Mouse (Mus musculus) thymus, adult 2 months (tissue): ENCODE results near the gene Soga3. TPM values are rescaled to one million over a fixed set of nuclear protein-coding genes. Genes with fewer than 3 reads are reported as not detected.

Experiments used
- DNase-seq: peaks from one replicate; pipeline ENCODE4 v3.0.0; 2021
- H3K27ac ChIP-seq: fragments of 200-500 bp; 2 replicates; pipeline ENCODE4 v1.5.1; 2012; ENCODE audit warnings: low read length, control low read depth; ENCODE audit not compliant: control insufficient read depth, insufficient read depth
- H3K27me3 ChIP-seq: fragments of 200-500 bp; 2 replicates; pipeline ENCODE4 v1.6.1; 2012; ENCODE audit warnings: mild to moderate bottlenecking, low read length, moderate library complexity, mixed read lengths; ENCODE audit not compliant: control insufficient read depth, insufficient read depth
- H3K36me3 ChIP-seq: fragments of 200-500 bp; 2 replicates; pipeline ENCODE4 v1.6.1; 2012; ENCODE audit warnings: mild to moderate bottlenecking, low read length, moderate library complexity; ENCODE audit not compliant: control insufficient read depth, insufficient read depth
- H3K4me1 ChIP-seq: fragments of 200-500 bp; replicated peaks from 2 replicates; pipeline ENCODE4 v1.6.1; 2012; ENCODE audit warnings: low read length; ENCODE audit not compliant: control insufficient read depth, insufficient read depth
- H3K4me3 ChIP-seq: fragments of 200-500 bp; 2 replicates; pipeline ENCODE4 v1.5.1; 2012; ENCODE audit warnings: mild to moderate bottlenecking, low read length, control low read depth, moderate library complexity; ENCODE audit not compliant: control insufficient read depth, insufficient read depth
- CTCF ChIP-seq: fragments of 200-500 bp; IDR thresholded peaks from 2 replicates; pipeline ENCODE4 v1.5.1; 2012; ENCODE audit warnings: mild to moderate bottlenecking, control low read depth, low read length, moderate library complexity, borderline replicate concordance; ENCODE audit not compliant: control insufficient read depth, poor library complexity, insufficient read depth; ENCODE audit errors: extremely low read depth
- POLR2A ChIP-seq: fragments of 200-500 bp; IDR thresholded peaks from 2 replicates; pipeline ENCODE4 v1.6.1; 2012; ENCODE audit warnings: mild to moderate bottlenecking, low read length, control low read depth, moderate library complexity; ENCODE audit not compliant: control insufficient read depth, poor library complexity, insufficient read depth; ENCODE audit errors: extremely low read depth
- WGBS: fragments of 180-500 bp; shearing (Covaris S2); methylation state at CpG from one replicate; pipeline ENCODE4 v1.1.7; 2018; 5-methylcytosine and 5-hydroxymethylcytosine counted together
- polyA plus RNA-seq: library from polyadenylated mRNA; depleted of rRNA; stranded (reverse); fragments of >200 nt; gene quantifications from 2 replicates; pipeline ENCODE4 v1.2.3, GENCODE M21; 2012; rRNA removed

Gene Soga3
- polyA plus RNA-seq, 1 experiment, result 0.13 TPM

GRCm38 (mm10) chr10:29225329-29225728 lies 81.7 kb downstream of the Soga3 start:
- TF ChIP-seq POLR2A, result no peak
- TF ChIP-seq CTCF, result no peak
- H3K27ac ChIP-seq, result no peak overlapping the region
- DNase-seq, result no peak
- no peaks in the 10 kb centered on the region for H3K27me3 ChIP-seq
- H3K36me3 ChIP-seq, result no peaks in the 10 kb centered on the region
- 89% methylated on average over 4 of the region's 4 CpGs for WGBS
- no peak overlapping the region for H3K4me3 ChIP-seq
- H3K4me1 ChIP-seq, result no peaks in the 10 kb centered on the region

- no peak overlapping the region for H3K27ac ChIP-seq
- H3K36me3 ChIP-seq, result no peaks in the 10 kb centered on the region
- no peak for DNase-seq
- no peak overlapping the region for H3K4me3 ChIP-seq
- no peaks in the 10 kb centered on the region for H3K4me1 ChIP-seq
- 90% methylated on average over 2 of the region's 2 CpGs for WGBS
- TF ChIP-seq POLR2A, result no peak
- no peak for TF ChIP-seq CTCF
- H3K27me3 ChIP-seq, result no peaks in the 10 kb centered on the region
Measured at GRCm38 (mm10) chr10:29231208-29231607, 87.6 kb downstream of the Soga3 start.

Other genes with a start within 250 kb of the Soga3 start
- not detected in 2 replicates for gene 2310057J18Rik, start 157.5 kb upstream of the Soga3 start, polyA plus RNA-seq
- not detected in 2 replicates for gene Gm49353, start 55.1 kb downstream of the Soga3 start, polyA plus RNA-seq
- gene 9330159F19Rik, start 67.8 kb downstream of the Soga3 start, polyA plus RNA-seq, result 0.05 and 0.08 TPM in 2 replicates
- gene Echdc1, start 169.3 kb downstream of the Soga3 start, polyA plus RNA-seq, result 3.7 and 4.8 TPM in 2 replicates
- gene Rnf146, start 218.6 kb downstream of the Soga3 start, polyA plus RNA-seq, result 25.3 and 30.0 TPM in 2 replicates